ENCODE assay signal across 14 mouse cellular contexts in the genomic region with DNA sequence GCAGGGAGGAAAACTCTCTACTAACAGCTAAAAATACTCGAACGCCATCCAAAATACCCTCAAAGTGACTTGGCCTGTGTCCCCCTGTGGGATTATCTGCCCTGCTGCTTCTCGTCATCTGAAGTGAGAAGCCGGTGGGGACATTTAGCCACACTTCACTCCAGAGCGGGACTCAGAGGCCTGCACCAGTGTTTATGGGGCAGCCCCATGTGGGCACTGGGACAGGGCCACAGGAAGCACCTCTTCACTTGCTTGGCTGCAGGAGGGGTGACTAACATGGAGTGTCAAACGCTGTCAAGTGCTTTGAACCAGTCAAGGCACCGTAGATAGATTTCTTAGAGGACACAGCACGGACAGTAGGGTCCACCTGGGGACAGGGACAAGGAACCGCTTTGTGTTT.
"Had no signal": no experiment of that assay in that cellular context is flagged by ENCODE, and none has a peak within 500 bp of the region (broad histone marks: within the 10 kb centered on the region; RNA-seq: fewer than 3 reads in every experiment).

No protein-coding gene starts in this region.

- H3K4me2 ChIP-seq: liver, embryonic 11.5 days; liver, embryonic 15.5 days; midbrain, embryonic 12.5 days; neural tube, embryonic 13.5 days had no signal

- H3K27ac ChIP-seq: liver, embryonic 15.5 days; midbrain, embryonic 12.5 days; neural tube, embryonic 13.5 days had no signal

- ATAC-seq: lung, postnatal 0 days had no signal

- H3K9me3 ChIP-seq: liver, embryonic 15.5 days; midbrain, embryonic 12.5 days; neural tube, embryonic 13.5 days had no signal

- H3K36me3 ChIP-seq: liver, embryonic 15.5 days; midbrain, embryonic 12.5 days; neural tube, embryonic 13.5 days had no signal

- DNase-seq: kidney, postnatal 14 days; left cerebral cortex, postnatal 4 days; lung, adult 2 months; lung, postnatal 4 days; retina, postnatal 1 day; right cerebral cortex, postnatal 4 days; spleen, adult 18-20 months; thymus, adult 18-20 months; thymus, postnatal 14 days had no signal

- H3K9ac ChIP-seq: liver, embryonic 15.5 days; midbrain, embryonic 12.5 days; neural tube, embryonic 13.5 days had no signal

- H3K4me1 ChIP-seq: liver, embryonic 15.5 days; midbrain, embryonic 12.5 days; neural tube, embryonic 13.5 days had no signal

- H3K27me3 ChIP-seq: liver, embryonic 15.5 days; midbrain, embryonic 12.5 days; neural tube, embryonic 13.5 days had no signal

- H3K4me3 ChIP-seq: liver, embryonic 15.5 days; midbrain, embryonic 12.5 days; neural tube, embryonic 13.5 days had no signal
